Mouse (Mus musculus): ENCODE measurements around the gene Tbxa2r. TPM values are rescaled to one million over a fixed set of nuclear protein-coding genes. Genes with fewer than 3 reads are reported as not detected.
A peak's percentile ranks its signal among the peaks of the same experiment; 100 is the strongest.

The Tbxa2r gene
- polyA plus RNA-seq, 1 experiment: 310 TPM

GRCm38 (mm10) chr10:81309571-81309970 lies 19.0 kb upstream of the Tbxa2r start:
- no peak for DNase-seq
- Histone ChIP-seq H3K27ac (ENCODE audit: control insufficient read depth, insufficient read depth, low read length) (no peak overlapping the region), H3K36me3 (ENCODE audit: control insufficient read depth, insufficient read depth, low read length) (peaks cover 76% of the 10 kb centered on the region), H3K27me3 (ENCODE audit: control insufficient read depth, insufficient read depth, low read length) (no peaks in the 10 kb centered on the region), H3K4me1 (replicated peaks; ENCODE audit: control insufficient read depth, insufficient read depth, low read length) (peaks cover 4% of the 10 kb centered on the region), H3K4me3 (ENCODE audit: control insufficient read depth, insufficient read depth, low read length) (no peak overlapping the region)
- WGBS: 74% methylated on average over 5 of the region's 5 CpGs
- TF ChIP-seq CTCF (IDR thresholded peaks at IDR 0.05; ENCODE audit: borderline replicate concordance, control insufficient read depth, extremely low read depth, insufficient read depth, low read length, poor library complexity): no peak
- TF ChIP-seq POLR2A (IDR thresholded peaks at IDR 0.05; ENCODE audit: control insufficient read depth, extremely low read depth, insufficient read depth, low read length, poor library complexity): no peak

- no peaks in the 10 kb centered on the region for H3K27me3 ChIP-seq (ENCODE audit: control insufficient read depth, insufficient read depth, low read length)
- H3K27ac ChIP-seq (ENCODE audit: control insufficient read depth, insufficient read depth, low read length): no peak overlapping the region
- WGBS: 95% methylated on average over 13 of the region's 13 CpGs
- peaks cover 9% of the 10 kb centered on the region for H3K4me1 ChIP-seq (replicated peaks; ENCODE audit: control insufficient read depth, insufficient read depth, low read length)
- TF ChIP-seq POLR2A (IDR thresholded peaks at IDR 0.05; ENCODE audit: control insufficient read depth, extremely low read depth, insufficient read depth, low read length, poor library complexity) (no peak), CTCF (IDR thresholded peaks at IDR 0.05; ENCODE audit: borderline replicate concordance, control insufficient read depth, extremely low read depth, insufficient read depth, low read length, poor library complexity) (no peak)
- DNase-seq: no peak
- H3K36me3 ChIP-seq (ENCODE audit: control insufficient read depth, insufficient read depth, low read length): peaks cover 59% of the 10 kb centered on the region
- no peak overlapping the region for H3K4me3 ChIP-seq (ENCODE audit: control insufficient read depth, insufficient read depth, low read length)
Observed at GRCm38 (mm10) chr10:81313581-81313980, 14.9 kb upstream of the Tbxa2r start.

- WGBS: 83% methylated on average over 7 of the region's 7 CpGs
- H3K27me3 ChIP-seq (ENCODE audit: control insufficient read depth, insufficient read depth, low read length): no peaks in the 10 kb centered on the region
- no peak overlapping the region for H3K27ac ChIP-seq (ENCODE audit: control insufficient read depth, insufficient read depth, low read length)
- no peak for TF ChIP-seq CTCF (IDR thresholded peaks at IDR 0.05; ENCODE audit: borderline replicate concordance, control insufficient read depth, extremely low read depth, insufficient read depth, low read length, poor library complexity)
- no peak for TF ChIP-seq POLR2A (IDR thresholded peaks at IDR 0.05; ENCODE audit: control insufficient read depth, extremely low read depth, insufficient read depth, low read length, poor library complexity)
- H3K36me3 ChIP-seq (ENCODE audit: control insufficient read depth, insufficient read depth, low read length): peaks cover 53% of the 10 kb centered on the region
- H3K4me3 ChIP-seq (ENCODE audit: control insufficient read depth, insufficient read depth, low read length): no peak overlapping the region
- H3K4me1 ChIP-seq (replicated peaks; ENCODE audit: control insufficient read depth, insufficient read depth, low read length): peaks cover 13% of the 10 kb centered on the region
- DNase-seq: no peak
Observed at GRCm38 (mm10) chr10:81314201-81314600, 14.3 kb upstream of the Tbxa2r start.

- Histone ChIP-seq H3K27me3 (ENCODE audit: control insufficient read depth, insufficient read depth, low read length) (no peaks in the 10 kb centered on the region), H3K4me1 (replicated peaks; ENCODE audit: control insufficient read depth, insufficient read depth, low read length) (peaks cover 22% of the 10 kb centered on the region), H3K36me3 (ENCODE audit: control insufficient read depth, insufficient read depth, low read length) (peaks cover 39% of the 10 kb centered on the region), H3K27ac (ENCODE audit: control insufficient read depth, insufficient read depth, low read length) (no peak overlapping the region), H3K4me3 (ENCODE audit: control insufficient read depth, insufficient read depth, low read length) (no peak overlapping the region)
- DNase-seq: no peak
- no peak for TF ChIP-seq POLR2A (IDR thresholded peaks at IDR 0.05; ENCODE audit: control insufficient read depth, extremely low read depth, insufficient read depth, low read length, poor library complexity)
- TF ChIP-seq CTCF (IDR thresholded peaks at IDR 0.05; ENCODE audit: borderline replicate concordance, control insufficient read depth, extremely low read depth, insufficient read depth, low read length, poor library complexity): no peak
- 86% methylated on average over 16 of the region's 16 CpGs for WGBS
Observed at GRCm38 (mm10) chr10:81315587-81315986, 12.9 kb upstream of the Tbxa2r start.

GRCm38 (mm10) chr10:81316338-81317060 lies 12.0 kb upstream of the Tbxa2r start:
- TF ChIP-seq POLR2A (IDR thresholded peaks at IDR 0.05; ENCODE audit: control insufficient read depth, extremely low read depth, insufficient read depth, low read length, poor library complexity) (no peak), CTCF (IDR thresholded peaks at IDR 0.05; ENCODE audit: borderline replicate concordance, control insufficient read depth, extremely low read depth, insufficient read depth, low read length, poor library complexity) (peak; percentile 4; the same call in 1 of the 2 replicates)
- WGBS: 85% methylated on average over 16 of the region's 16 CpGs
- no peak for DNase-seq
- Histone ChIP-seq H3K4me3 (ENCODE audit: control insufficient read depth, insufficient read depth, low read length) (no peak overlapping the region), H3K27me3 (ENCODE audit: control insufficient read depth, insufficient read depth, low read length) (no peaks in the 10 kb centered on the region), H3K36me3 (ENCODE audit: control insufficient read depth, insufficient read depth, low read length) (peaks cover 30% of the 10 kb centered on the region), H3K4me1 (replicated peaks; ENCODE audit: control insufficient read depth, insufficient read depth, low read length) (peaks cover 22% of the 10 kb centered on the region), H3K27ac (ENCODE audit: control insufficient read depth, insufficient read depth, low read length) (no peak overlapping the region)

GRCm38 (mm10) chr10:81317273-81317672 lies 11.3 kb upstream of the Tbxa2r start:
- Histone ChIP-seq H3K27me3 (ENCODE audit: control insufficient read depth, insufficient read depth, low read length) (no peaks in the 10 kb centered on the region), H3K4me3 (ENCODE audit: control insufficient read depth, insufficient read depth, low read length) (no peak overlapping the region), H3K4me1 (replicated peaks; ENCODE audit: control insufficient read depth, insufficient read depth, low read length) (peaks cover 24% of the 10 kb centered on the region), H3K27ac (ENCODE audit: control insufficient read depth, insufficient read depth, low read length) (no peak overlapping the region), H3K36me3 (ENCODE audit: control insufficient read depth, insufficient read depth, low read length) (peaks cover 23% of the 10 kb centered on the region)
- DNase-seq: no peak
- TF ChIP-seq CTCF (IDR thresholded peaks at IDR 0.05; ENCODE audit: borderline replicate concordance, control insufficient read depth, extremely low read depth, insufficient read depth, low read length, poor library complexity) (no peak), POLR2A (IDR thresholded peaks at IDR 0.05; ENCODE audit: control insufficient read depth, extremely low read depth, insufficient read depth, low read length, poor library complexity) (no peak)
- 70% methylated on average over 20 of the region's 20 CpGs for WGBS

All from thymus, adult 2 months (tissue).